Mouse (Mus musculus): ENCODE data around the gene Akt2. TPM values are rescaled to one million over a fixed set of nuclear protein-coding genes. Genes with fewer than 3 reads are reported as not detected.
A peak's percentile ranks its signal among the peaks of the same experiment; 100 is the strongest.

Gene Akt2
- polyA plus RNA-seq, 1 experiment from 2014 or later = 83.7 TPM

GRCm38 (mm10) chr7:27552931-27553513, 38.3 kb upstream of the Akt2 start, which contains the start of the genes Pld3 and 2310022A10Rik:
TSS of gene Pld3 (minus strand) at chr7:27553218.
TSS of gene 2310022A10Rik (plus strand) at chr7:27553233.
- Histone ChIP-seq H3K27ac (ENCODE audit: low read length) (peak within 1 kb of the TSS; percentile 46), H3K4me1 (replicated peaks; ENCODE audit: control insufficient read depth, insufficient read depth, low read length) (peaks cover 18% of the 10 kb centered on the region), H3K27me3 (replicated peaks; ENCODE audit: control insufficient read depth, insufficient read depth, low read length) (no peaks in the 10 kb centered on the region), H3K4me2 (ENCODE audit: low read length) (peak within 1 kb of the TSS; percentile 78), H3K9ac (replicated peaks; ENCODE audit: low read depth, low read length) (peak within 1 kb of the TSS; percentile 76), H3K36me3 (ENCODE audit: control insufficient read depth, insufficient read depth) (no peaks in the 10 kb centered on the region), H3K9me3 (ENCODE audit: control insufficient read depth, low read length) (no peaks in the 10 kb centered on the region), H3K4me3 (replicated peaks; ENCODE audit: low read length) (peak within 1 kb of the TSS; percentile 77)
- peak; percentile 100 for ATAC-seq
- 0% methylated on average over 41 of the region's 41 CpGs for WGBS

- no peak for ATAC-seq
- Histone ChIP-seq H3K27ac (ENCODE audit: low read length) (no peak overlapping the region), H3K4me1 (replicated peaks; ENCODE audit: control insufficient read depth, insufficient read depth, low read length) (no peaks in the 10 kb centered on the region), H3K4me2 (ENCODE audit: low read length) (no peak overlapping the region), H3K4me3 (replicated peaks; ENCODE audit: low read length) (no peak overlapping the region), H3K27me3 (replicated peaks; ENCODE audit: control insufficient read depth, insufficient read depth, low read length) (no peaks in the 10 kb centered on the region), H3K9ac (replicated peaks; ENCODE audit: low read depth, low read length) (no peak overlapping the region), H3K36me3 (ENCODE audit: control insufficient read depth, insufficient read depth) (peaks cover 20% of the 10 kb centered on the region), H3K9me3 (ENCODE audit: control insufficient read depth, low read length) (no peaks in the 10 kb centered on the region)
- WGBS = 82% methylated on average over 8 of the region's 8 CpGs
Measured at GRCm38 (mm10) chr7:27560291-27560887, 31.0 kb upstream of the Akt2 start.

GRCm38 (mm10) chr7:27560978-27561377, 30.4 kb upstream of the Akt2 start:
- H3K4me2 ChIP-seq (ENCODE audit: low read length) = no peak overlapping the region
- no peak overlapping the region for H3K4me3 ChIP-seq (replicated peaks; ENCODE audit: low read length)
- H3K27me3 ChIP-seq (replicated peaks; ENCODE audit: control insufficient read depth, insufficient read depth, low read length) = no peaks in the 10 kb centered on the region
- ATAC-seq = no peak
- H3K27ac ChIP-seq (ENCODE audit: low read length) = no peak overlapping the region
- no peaks in the 10 kb centered on the region for H3K4me1 ChIP-seq (replicated peaks; ENCODE audit: control insufficient read depth, insufficient read depth, low read length)
- H3K9me3 ChIP-seq (ENCODE audit: control insufficient read depth, low read length) = no peaks in the 10 kb centered on the region
- no peak overlapping the region for H3K9ac ChIP-seq (replicated peaks; ENCODE audit: low read depth, low read length)
- 77% methylated on average over 1 of the region's 1 CpGs for WGBS
- peaks cover 22% of the 10 kb centered on the region for H3K36me3 ChIP-seq (ENCODE audit: control insufficient read depth, insufficient read depth)

- Histone ChIP-seq H3K4me3 (replicated peaks; ENCODE audit: low read length) (no peak overlapping the region), H3K4me2 (ENCODE audit: low read length) (no peak overlapping the region), H3K9me3 (ENCODE audit: control insufficient read depth, low read length) (no peaks in the 10 kb centered on the region), H3K27ac (ENCODE audit: low read length) (no peak overlapping the region), H3K9ac (replicated peaks; ENCODE audit: low read depth, low read length) (no peak overlapping the region), H3K4me1 (replicated peaks; ENCODE audit: control insufficient read depth, insufficient read depth, low read length) (no peaks in the 10 kb centered on the region), H3K27me3 (replicated peaks; ENCODE audit: control insufficient read depth, insufficient read depth, low read length) (no peaks in the 10 kb centered on the region), H3K36me3 (ENCODE audit: control insufficient read depth, insufficient read depth) (peaks cover 38% of the 10 kb centered on the region)
- 89% methylated on average over 5 of the region's 5 CpGs for WGBS
- no peak for ATAC-seq
Measured at GRCm38 (mm10) chr7:27569580-27570224, 21.6 kb upstream of the Akt2 start.

- peaks cover 29% of the 10 kb centered on the region for H3K36me3 ChIP-seq (ENCODE audit: control insufficient read depth, insufficient read depth)
- 99% methylated on average over 4 of the region's 4 CpGs for WGBS
- no peaks in the 10 kb centered on the region for H3K27me3 ChIP-seq (replicated peaks; ENCODE audit: control insufficient read depth, insufficient read depth, low read length)
- H3K4me2 ChIP-seq (ENCODE audit: low read length) = no peak overlapping the region
- ATAC-seq = no peak
- no peak overlapping the region for H3K4me3 ChIP-seq (replicated peaks; ENCODE audit: low read length)
- H3K4me1 ChIP-seq (replicated peaks; ENCODE audit: control insufficient read depth, insufficient read depth, low read length) = no peaks in the 10 kb centered on the region
- no peak overlapping the region for H3K9ac ChIP-seq (replicated peaks; ENCODE audit: low read depth, low read length)
- no peaks in the 10 kb centered on the region for H3K9me3 ChIP-seq (ENCODE audit: control insufficient read depth, low read length)
- H3K27ac ChIP-seq (ENCODE audit: low read length) = no peak overlapping the region
Measured at GRCm38 (mm10) chr7:27572133-27572532, 19.2 kb upstream of the Akt2 start.

- Histone ChIP-seq H3K9me3 (ENCODE audit: control insufficient read depth, low read length) (no peaks in the 10 kb centered on the region), H3K4me2 (ENCODE audit: low read length) (no peak overlapping the region), H3K27me3 (replicated peaks; ENCODE audit: control insufficient read depth, insufficient read depth, low read length) (no peaks in the 10 kb centered on the region), H3K4me3 (replicated peaks; ENCODE audit: low read length) (no peak overlapping the region), H3K4me1 (replicated peaks; ENCODE audit: control insufficient read depth, insufficient read depth, low read length) (no peaks in the 10 kb centered on the region), H3K9ac (replicated peaks; ENCODE audit: low read depth, low read length) (no peak overlapping the region), H3K27ac (ENCODE audit: low read length) (no peak overlapping the region), H3K36me3 (ENCODE audit: control insufficient read depth, insufficient read depth) (peaks cover 25% of the 10 kb centered on the region)
- ATAC-seq = no peak
- WGBS = 92% methylated on average over 14 of the region's 14 CpGs
Measured at GRCm38 (mm10) chr7:27574124-27574880, 17.1 kb upstream of the Akt2 start.

- Histone ChIP-seq H3K36me3 (ENCODE audit: control insufficient read depth, insufficient read depth) (peaks cover 34% of the 10 kb centered on the region), H3K4me3 (replicated peaks; ENCODE audit: low read length) (no peak overlapping the region), H3K27ac (ENCODE audit: low read length) (no peak overlapping the region), H3K9me3 (ENCODE audit: control insufficient read depth, low read length) (no peaks in the 10 kb centered on the region), H3K27me3 (replicated peaks; ENCODE audit: control insufficient read depth, insufficient read depth, low read length) (no peaks in the 10 kb centered on the region), H3K9ac (replicated peaks; ENCODE audit: low read depth, low read length) (no peak overlapping the region), H3K4me2 (ENCODE audit: low read length) (no peak overlapping the region), H3K4me1 (replicated peaks; ENCODE audit: control insufficient read depth, insufficient read depth, low read length) (no peaks in the 10 kb centered on the region)
- no peak for ATAC-seq
- 66% methylated on average over 6 of the region's 6 CpGs for WGBS
Measured at GRCm38 (mm10) chr7:27576914-27577313, 14.4 kb upstream of the Akt2 start.

- Histone ChIP-seq H3K4me3 (replicated peaks; ENCODE audit: low read length) (no peak overlapping the region), H3K9ac (replicated peaks; ENCODE audit: low read depth, low read length) (no peak overlapping the region), H3K27ac (ENCODE audit: low read length) (no peak overlapping the region), H3K4me1 (replicated peaks; ENCODE audit: control insufficient read depth, insufficient read depth, low read length) (no peaks in the 10 kb centered on the region), H3K27me3 (replicated peaks; ENCODE audit: control insufficient read depth, insufficient read depth, low read length) (no peaks in the 10 kb centered on the region), H3K4me2 (ENCODE audit: low read length) (no peak overlapping the region), H3K36me3 (ENCODE audit: control insufficient read depth, insufficient read depth) (peaks cover 35% of the 10 kb centered on the region), H3K9me3 (ENCODE audit: control insufficient read depth, low read length) (no peaks in the 10 kb centered on the region)
- ATAC-seq = no peak
- WGBS = 96% methylated on average over 6 of the region's 6 CpGs
Measured at GRCm38 (mm10) chr7:27577589-27577988, 13.8 kb upstream of the Akt2 start.

GRCm38 (mm10) chr7:27578465-27578864, 12.9 kb upstream of the Akt2 start:
- no peak overlapping the region for H3K4me3 ChIP-seq (replicated peaks; ENCODE audit: low read length)
- no peaks in the 10 kb centered on the region for H3K9me3 ChIP-seq (ENCODE audit: control insufficient read depth, low read length)
- H3K27ac ChIP-seq (ENCODE audit: low read length) = no peak overlapping the region
- H3K36me3 ChIP-seq (ENCODE audit: control insufficient read depth, insufficient read depth) = peaks cover 35% of the 10 kb centered on the region
- no peaks in the 10 kb centered on the region for H3K27me3 ChIP-seq (replicated peaks; ENCODE audit: control insufficient read depth, insufficient read depth, low read length)
- 92% methylated on average over 7 of the region's 7 CpGs for WGBS
- ATAC-seq = no peak
- H3K9ac ChIP-seq (replicated peaks; ENCODE audit: low read depth, low read length) = no peak overlapping the region
- H3K4me1 ChIP-seq (replicated peaks; ENCODE audit: control insufficient read depth, insufficient read depth, low read length) = no peaks in the 10 kb centered on the region
- H3K4me2 ChIP-seq (ENCODE audit: low read length) = no peak overlapping the region

Data from forebrain, embryonic 16.5 days (tissue).